Mouse (Mus musculus) small intestine, adult 2 months (tissue): ENCODE results near the gene Miip.

Source experiments
- CTCF ChIP-seq: fragments of 200-500 bp; IDR thresholded peaks from 2 replicates; pipeline ENCODE4 v1.5.1; 2012; ENCODE audit warnings: low read depth, mild to moderate bottlenecking, control low read depth, inconsistent platforms, low read length, moderate library complexity, mixed read lengths; ENCODE audit not compliant: insufficient replicate concordance, insufficient read length; ENCODE audit errors: extremely low read depth
- POLR2A ChIP-seq: fragments of 200-500 bp; IDR thresholded peaks from 2 replicates; pipeline ENCODE4 v1.6.1; 2012; ENCODE audit warnings: low read depth, mild to moderate bottlenecking, control low read depth, inconsistent platforms, low read length, moderate library complexity

GRCm38 (mm10) chr4:147883041-147883440 lies 14.4 kb upstream of the Miip start:
- no peak for TF ChIP-seq POLR2A
- no peak for TF ChIP-seq CTCF
